ENCODE assay signal across 11 mouse cellular contexts in the genomic region with DNA sequence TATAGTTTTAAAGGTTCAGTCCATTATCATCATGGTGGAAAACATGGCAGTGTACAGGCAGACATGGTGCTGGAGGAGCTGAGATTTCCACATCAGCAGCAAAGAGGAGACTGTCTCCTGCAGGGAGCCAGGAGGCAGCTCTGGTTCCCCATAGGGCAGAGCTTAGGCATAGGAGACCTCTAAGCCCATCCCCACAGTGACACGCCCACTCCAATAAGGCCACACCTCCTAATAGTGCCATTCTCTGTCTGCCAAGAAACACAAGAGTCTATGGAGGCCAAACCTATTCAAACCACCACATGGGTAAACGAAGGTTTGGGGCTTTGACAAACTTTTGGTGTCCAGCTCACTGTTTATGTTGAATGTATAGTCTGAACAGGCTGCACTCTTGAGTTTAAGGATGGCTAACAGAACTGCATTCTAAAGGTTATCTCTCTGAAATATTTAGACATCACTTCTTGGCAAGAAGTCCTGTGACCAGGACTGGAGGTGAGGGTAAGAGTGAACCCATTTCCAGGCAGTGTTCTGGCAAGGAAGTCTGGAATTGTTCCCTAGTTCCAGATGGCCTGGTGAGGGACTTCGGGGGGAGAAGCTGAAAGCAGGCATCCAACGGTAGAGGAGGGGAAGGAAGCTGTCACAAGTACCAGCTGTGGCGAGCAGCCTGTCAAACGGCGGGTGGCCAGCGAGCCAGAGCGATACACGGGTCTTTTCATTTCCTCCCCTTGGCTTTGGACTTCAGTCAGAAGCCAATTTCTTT. TPM values are rescaled to one million over a fixed set of nuclear protein-coding genes. Genes with fewer than 3 reads are reported as not detected.
DNase-seq lines count a peak whose midpoint lies in the region; ATAC-seq and TF ChIP-seq lines count a peak whose summit lies in the region.
"Had no signal": no experiment of that assay in that cellular context is flagged by ENCODE, and none has a peak within 500 bp of the region (broad histone marks: within the 10 kb centered on the region; RNA-seq: fewer than 3 reads in every experiment).

No protein-coding gene starts in this region.

- no peak for TF ChIP-seq CTCF in lung, embryonic 14.5 days (IDR thresholded peaks at IDR 0.05; ENCODE audit: low read depth)
- no peak for TF ChIP-seq CTCF in lung, adult 2 months (IDR thresholded peaks at IDR 0.05; ENCODE audit: insufficient read depth, low read length)

- no peak for TF ChIP-seq POLR2A in lung, adult 2 months (IDR thresholded peaks at IDR 0.05; ENCODE audit: borderline replicate concordance, extremely low read depth, low read depth, low read length)

- no peaks in the 10 kb centered on the region for H3K27me3 ChIP-seq in hindbrain, embryonic 14.5 days (ENCODE audit: control insufficient read depth, insufficient read depth, low read length)
- H3K27me3 ChIP-seq in hindbrain, embryonic 11.5 days (ENCODE audit: control insufficient read depth, insufficient read depth, low read length) = no peaks in the 10 kb centered on the region
- no peaks in the 10 kb centered on the region for H3K27me3 ChIP-seq in lung, embryonic 14.5 days (ENCODE audit: insufficient read depth, low read length)
- H3K27me3 ChIP-seq: CH12.LX; midbrain, embryonic 13.5 days had no signal

- WGBS in hindbrain, embryonic 14.5 days = 49% methylated on average over 10 of the region's 10 CpGs
- WGBS in hindbrain, embryonic 11.5 days = 62% methylated on average over 10 of the region's 10 CpGs
- 33% methylated on average over 10 of the region's 10 CpGs for WGBS in lung, embryonic 14.5 days
- 21% methylated on average over 10 of the region's 10 CpGs for WGBS in lung, adult 2 months

- H3K4me1 ChIP-seq in hindbrain, embryonic 14.5 days (replicated peaks; ENCODE audit: control insufficient read depth, insufficient read depth, low read length) = no peaks in the 10 kb centered on the region
- H3K4me1 ChIP-seq in hindbrain, embryonic 11.5 days (replicated peaks; ENCODE audit: control insufficient read depth, insufficient read depth, low read length) = no peaks in the 10 kb centered on the region
- peaks cover 8% of the 10 kb centered on the region; the same call in 1 of the 2 replicates for H3K4me1 ChIP-seq in lung, embryonic 14.5 days (ENCODE audit: insufficient read depth)
- H3K4me1 ChIP-seq in lung, adult 2 months (ENCODE audit: control insufficient read depth, insufficient read depth, low read length) = peaks cover 7% of the 10 kb centered on the region
- H3K4me1 ChIP-seq: midbrain, embryonic 13.5 days had no signal

- no peaks in the 10 kb centered on the region for H3K9me3 ChIP-seq in hindbrain, embryonic 14.5 days (ENCODE audit: control insufficient read depth, low read length)
- H3K9me3 ChIP-seq in hindbrain, embryonic 11.5 days (ENCODE audit: control insufficient read depth, low read length) = no peaks in the 10 kb centered on the region
- H3K9me3 ChIP-seq in lung, embryonic 14.5 days (ENCODE audit: low read depth, low read length) = no peaks in the 10 kb centered on the region
- H3K9me3 ChIP-seq: midbrain, embryonic 13.5 days had no signal

- DNase-seq in hindbrain, embryonic 14.5 days (ENCODE audit: low spot score) = peak; percentile 47
- DNase-seq in hindbrain, embryonic 11.5 days (ENCODE audit: low spot score) = no peak
- DNase-seq in lung, embryonic 14.5 days = peak; percentile 71
- no peak for DNase-seq in lung, adult 2 months
- peak; percentile 99 for DNase-seq in cerebellum, adult 9-10 months
- DNase-seq in lung, postnatal 25 days (ENCODE audit: low spot score) = peak; percentile 28
- no peak for DNase-seq in ovary, postnatal 14 days (ENCODE audit: low spot score)
- DNase-seq in embryo, embryonic 10 days (ENCODE audit: low spot score) = no peak
- DNase-seq: thymus, postnatal 25 days had no signal

- H3K4me2 ChIP-seq in hindbrain, embryonic 14.5 days (replicated peaks) = no peak overlapping the region
- H3K4me2 ChIP-seq in hindbrain, embryonic 11.5 days (replicated peaks; ENCODE audit: low read depth, low read length) = no peak overlapping the region
- H3K4me2 ChIP-seq in lung, embryonic 14.5 days = no peak overlapping the region
- H3K4me2 ChIP-seq: midbrain, embryonic 13.5 days had no signal

- H3K36me3 ChIP-seq in hindbrain, embryonic 14.5 days (replicated peaks; ENCODE audit: control insufficient read depth, insufficient read depth) = no peaks in the 10 kb centered on the region
- H3K36me3 ChIP-seq in hindbrain, embryonic 11.5 days (ENCODE audit: control insufficient read depth, insufficient read depth, low read length) = no peaks in the 10 kb centered on the region
- H3K36me3 ChIP-seq in lung, embryonic 14.5 days (ENCODE audit: insufficient read depth) = no peaks in the 10 kb centered on the region
- H3K36me3 ChIP-seq: midbrain, embryonic 13.5 days had no signal

- no peak overlapping the region for H3K9ac ChIP-seq in hindbrain, embryonic 14.5 days
- H3K9ac ChIP-seq in hindbrain, embryonic 11.5 days (ENCODE audit: low read depth, low read length) = no peak overlapping the region
- no peak overlapping the region for H3K9ac ChIP-seq in lung, embryonic 14.5 days
- H3K9ac ChIP-seq: midbrain, embryonic 13.5 days had no signal

- H3K4me3 ChIP-seq in hindbrain, embryonic 14.5 days (replicated peaks; ENCODE audit: low read length) = no peak overlapping the region
- H3K4me3 ChIP-seq in hindbrain, embryonic 11.5 days (ENCODE audit: low read depth, low read length) = no peak overlapping the region
- H3K4me3 ChIP-seq in lung, embryonic 14.5 days (ENCODE audit: low read depth, low read length) = no peak overlapping the region
- no peak overlapping the region for H3K4me3 ChIP-seq in lung, adult 2 months (replicated peaks; ENCODE audit: extremely low read depth, low read depth, low read length)
- H3K4me3 ChIP-seq: midbrain, embryonic 13.5 days had no signal

- ATAC-seq in hindbrain, embryonic 14.5 days (ENCODE audit: low FRiP score) = peak; percentile 24; the same call in 1 of the 2 replicates
- ATAC-seq in hindbrain, embryonic 11.5 days (ENCODE audit: low FRiP score) = no peak
- ATAC-seq in lung, embryonic 14.5 days (ENCODE audit: insufficient read depth) = peak; percentile 76
- ATAC-seq: midbrain, embryonic 13.5 days had no signal

- no peak overlapping the region for H3K27ac ChIP-seq in hindbrain, embryonic 14.5 days
- H3K27ac ChIP-seq in hindbrain, embryonic 11.5 days (ENCODE audit: low read depth, low read length) = no peak overlapping the region
- H3K27ac ChIP-seq in lung, embryonic 14.5 days (ENCODE audit: low read depth) = peak overlapping the region; percentile 11; the same call in 1 of the 2 replicates
- H3K27ac ChIP-seq: midbrain, embryonic 13.5 days had no signal

RNA-seq across cellular contexts. Expression of gene Exph5, which starts 19.6 kb away (rescaled TPM):
- polyA plus RNA-seq in hindbrain, embryonic 14.5 days (2014; fragmentation: Nextera tagmentation; extraction: Ambion mirVana) = 0.35 and 0.53 TPM in 2 replicates
- 0.66 and 1.7 TPM in 2 replicates for polyA plus RNA-seq in hindbrain, embryonic 11.5 days (2014; fragmentation: Nextera tagmentation; extraction: Ambion mirVana)
- polyA plus RNA-seq in lung, embryonic 14.5 days (2014; fragmentation: Nextera tagmentation; extraction: Ambion mirVana) = 5.0 and 5.6 TPM in 2 replicates
- 3.4 and 4.8 TPM in 2 replicates for polyA plus RNA-seq in lung, adult 2 months (2012; rRNA removed)

Comparison
In these comparisons a context has a peak if more than half of its experiments do, and no peak if none do; other contexts are left out.
1. DNase-seq: peak in hindbrain, embryonic 14.5 days (single experiment), lung, embryonic 14.5 days (single experiment), cerebellum, adult 9-10 months (single experiment) and lung, postnatal 25 days (single experiment); none in hindbrain, embryonic 11.5 days (single experiment), lung, adult 2 months (single experiment), ovary, postnatal 14 days (single experiment) and embryo, embryonic 10 days (single experiment).